Mouse (Mus musculus): Measurements from ENCODE around the gene Arhgap44.

The Arhgap44 gene

DNA sequence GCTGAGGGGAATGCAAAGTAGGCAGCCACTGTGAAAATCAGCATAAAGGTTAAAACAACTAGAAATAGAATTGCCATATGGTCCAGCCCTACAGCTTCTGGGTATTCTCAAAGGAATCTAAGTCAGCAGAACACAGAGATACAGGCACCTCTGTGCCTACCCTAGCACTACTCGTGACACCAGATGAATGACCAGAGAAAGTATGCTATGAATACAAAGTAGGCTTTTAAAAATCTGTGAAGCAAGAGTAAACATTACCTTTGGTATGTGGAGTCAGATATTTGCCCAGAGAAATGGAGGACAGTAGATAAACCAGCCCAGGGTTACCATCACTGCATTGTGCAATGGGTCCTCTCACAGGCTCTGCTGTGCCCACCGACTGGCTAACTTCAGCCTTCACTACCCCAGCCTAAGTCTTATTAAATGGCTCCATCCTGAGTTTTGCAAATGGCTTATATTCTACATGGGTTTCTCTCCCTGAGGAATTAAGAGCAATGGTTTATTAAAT is 25.6 kb downstream of the Arhgap44 start:
- in situ Hi-C loops (cut with MboI, MseI) = no loop called here

DNA sequence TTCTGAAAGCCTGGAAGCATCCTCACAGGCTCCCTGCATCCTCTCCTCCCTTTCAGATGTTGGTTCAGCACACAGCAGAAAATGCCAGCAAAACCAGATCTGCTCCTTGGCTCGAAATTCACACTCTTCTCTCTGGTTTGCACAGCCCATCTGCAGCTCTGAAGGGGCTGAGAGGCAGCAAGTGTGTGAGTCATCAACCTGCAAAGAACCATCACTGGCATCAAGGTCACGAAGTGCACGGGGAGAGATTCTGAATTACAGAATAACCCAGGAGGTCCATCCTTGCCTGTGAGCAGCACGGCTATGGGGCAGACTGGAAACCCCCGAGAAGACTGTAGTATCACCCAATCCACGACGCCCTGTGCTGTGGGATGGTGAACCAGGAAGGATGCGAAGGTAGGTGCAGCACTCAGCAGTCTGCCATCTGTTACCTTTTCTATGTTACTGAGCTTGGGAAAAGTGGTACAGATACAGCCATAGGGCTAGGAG is 27.5 kb downstream of the Arhgap44 start:
- in situ Hi-C loops (cut with MboI, MseI) = no loop called here

DNA sequence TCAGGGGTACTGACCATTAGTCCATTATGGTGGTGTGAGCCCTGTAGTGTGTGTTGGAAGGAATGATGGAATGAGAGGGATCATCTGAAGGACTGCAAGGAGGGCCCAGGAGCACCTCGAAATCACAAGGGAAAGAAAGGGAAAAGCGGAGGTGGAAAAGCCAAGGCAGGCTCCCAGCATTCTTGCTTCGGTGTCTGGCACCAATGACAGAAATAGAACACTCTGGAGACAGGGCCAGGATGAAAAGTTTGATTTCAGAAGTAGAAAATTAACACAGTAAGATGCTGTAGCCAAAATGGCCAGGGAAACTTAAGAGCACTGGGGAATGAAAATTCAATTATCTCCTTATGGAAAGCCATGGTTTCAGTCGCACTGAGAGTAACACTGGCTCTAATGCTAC is 29.1 kb downstream of the Arhgap44 start:
- in situ Hi-C loops (cut with MboI, MseI) = no loop called here

- in situ Hi-C loops (cut with MboI, MseI) = no loop called here
Measured at GRCm38 (mm10) chr11:65129110-65129509, 33.7 kb downstream of the Arhgap44 start.

- in situ Hi-C loops (cut with MboI, MseI) = no loop called here
Measured at GRCm38 (mm10) chr11:65128666-65129065, 34.1 kb downstream of the Arhgap44 start.

GRCm38 (mm10) chr11:65126566-65126965 is 36.2 kb downstream of the Arhgap44 start:
- in situ Hi-C loops (cut with MboI, MseI) = no loop called here

DNA sequence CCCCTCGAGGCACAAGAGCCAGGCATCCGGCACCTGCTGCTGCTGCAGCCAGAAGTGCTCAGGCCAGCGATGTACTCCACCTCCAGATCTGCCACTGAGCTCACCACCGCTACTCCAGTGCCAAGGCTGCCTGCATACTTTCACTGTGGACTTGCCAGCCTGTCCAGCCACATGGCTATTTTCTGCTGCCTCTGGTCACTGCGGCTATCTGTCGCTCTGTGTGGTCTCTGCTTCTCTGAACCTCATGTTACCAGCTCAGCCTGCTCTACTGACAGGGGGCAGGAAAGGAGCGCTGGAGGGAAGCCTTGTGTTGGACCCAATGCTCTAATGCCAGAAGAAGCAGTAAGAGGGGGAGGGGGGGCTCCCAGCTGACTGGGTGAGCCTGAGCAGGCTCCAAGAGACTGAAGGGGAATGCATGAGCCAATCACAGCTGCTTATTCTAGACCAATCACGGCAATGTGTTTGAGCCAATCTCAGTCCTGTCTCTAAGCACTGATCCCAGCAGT is 37.8 kb downstream of the Arhgap44 start:
- in situ Hi-C loops (cut with MboI, MseI) = no loop called here

DNA sequence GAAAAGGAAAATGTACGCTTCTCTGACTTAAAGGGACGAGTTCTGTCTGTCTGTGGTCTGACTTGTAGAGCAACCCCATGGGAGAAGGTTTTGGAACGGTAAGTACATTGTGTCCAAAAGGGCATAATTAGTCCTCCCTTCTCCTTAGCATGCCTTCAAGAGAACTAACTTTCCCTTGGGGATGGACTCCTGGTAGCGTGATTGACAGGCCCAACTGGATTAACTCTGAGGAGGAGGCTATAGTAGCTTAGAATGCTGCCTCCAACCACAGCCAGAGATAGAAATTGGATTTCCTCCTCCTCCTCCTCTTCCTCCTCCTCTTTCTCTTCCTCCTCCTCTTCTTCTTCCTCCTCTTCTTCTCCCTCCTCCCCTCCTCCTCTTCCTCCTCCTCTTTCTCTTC is 42.5 kb downstream of the Arhgap44 start:
- in situ Hi-C loops (cut with MboI, MseI) = no loop called here

- in situ Hi-C loops (cut with MboI, MseI) = no loop called here
Measured at GRCm38 (mm10) chr11:65115811-65116210, 47.0 kb downstream of the Arhgap44 start.

DNA sequence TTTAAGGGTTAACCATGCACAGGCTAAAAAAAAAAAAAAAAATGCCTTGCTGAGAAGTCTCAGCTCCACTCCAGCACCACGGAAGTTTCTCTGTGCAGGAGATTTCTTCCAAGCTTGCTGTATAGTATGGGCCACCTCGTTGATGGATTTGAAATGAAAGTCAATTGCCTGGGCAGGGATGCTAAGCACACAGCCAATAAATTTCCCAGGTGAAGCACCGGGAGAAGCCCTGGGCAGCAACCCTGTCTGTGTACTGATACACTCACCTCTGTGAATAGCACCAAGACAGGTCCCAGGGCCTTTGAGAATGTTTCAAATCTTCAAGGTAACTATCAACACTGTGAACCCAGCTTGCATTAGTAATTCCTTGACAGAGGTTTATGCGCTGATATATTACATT is 50.7 kb downstream of the Arhgap44 start:
- in situ Hi-C loops (cut with MboI, MseI) = no loop called here

GRCm38 (mm10) chr11:65111651-65112050 is 51.1 kb downstream of the Arhgap44 start:
- in situ Hi-C loops (cut with MboI, MseI) = no loop called here

- in situ Hi-C loops (cut with MboI, MseI) = no loop called here
Measured at GRCm38 (mm10) chr11:65110058-65110457, 52.7 kb downstream of the Arhgap44 start.

GRCm38 (mm10) chr11:65107734-65108171 is 55.0 kb downstream of the Arhgap44 start:
- in situ Hi-C loops (cut with MboI, MseI) = no loop called here

GRCm38 (mm10) chr11:65107151-65107550 is 55.6 kb downstream of the Arhgap44 start:
- in situ Hi-C loops (cut with MboI, MseI) = no loop called here

DNA sequence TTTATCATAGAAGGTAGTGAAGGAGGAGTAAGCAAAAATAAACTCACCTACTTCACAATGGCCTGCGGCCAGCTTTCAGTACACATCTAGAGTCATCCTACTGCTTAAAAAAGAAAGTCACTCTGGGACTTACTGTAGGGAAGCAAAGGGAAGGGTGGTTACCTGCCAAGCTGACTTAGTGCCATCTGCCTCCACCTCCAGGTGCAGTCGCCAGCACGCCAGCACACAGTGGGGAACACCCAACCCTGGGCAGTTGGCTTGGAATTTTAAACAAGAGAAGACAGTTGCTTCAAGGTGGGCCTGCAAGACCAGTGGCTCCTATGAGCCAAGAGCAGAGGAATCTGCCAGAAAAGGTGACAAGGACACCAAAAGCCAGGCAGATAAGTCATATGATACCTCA is 58.7 kb downstream of the Arhgap44 start:
- in situ Hi-C loops (cut with MboI, MseI) = no loop called here

DNA sequence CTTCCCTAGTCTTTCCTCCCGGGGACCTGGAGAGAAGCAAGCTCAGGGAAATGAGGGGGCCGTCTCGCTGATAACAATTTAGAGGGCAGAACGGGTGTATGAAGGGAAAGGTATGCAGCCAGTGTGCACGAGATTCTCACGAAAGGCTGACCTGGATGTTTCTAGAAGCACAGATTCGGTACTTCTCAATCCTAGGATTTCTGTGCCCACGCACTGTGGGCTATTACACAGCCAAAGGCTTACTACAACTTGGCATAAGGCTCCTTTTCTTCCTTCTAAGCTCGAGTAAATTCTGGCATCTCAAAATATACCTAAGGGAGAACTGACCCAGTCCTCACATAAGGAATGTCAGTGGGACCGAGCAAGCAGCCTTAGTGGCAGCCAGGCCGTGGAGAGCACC is 61.6 kb downstream of the Arhgap44 start:
- in situ Hi-C loops (cut with MboI, MseI) = no loop called here

DNA sequence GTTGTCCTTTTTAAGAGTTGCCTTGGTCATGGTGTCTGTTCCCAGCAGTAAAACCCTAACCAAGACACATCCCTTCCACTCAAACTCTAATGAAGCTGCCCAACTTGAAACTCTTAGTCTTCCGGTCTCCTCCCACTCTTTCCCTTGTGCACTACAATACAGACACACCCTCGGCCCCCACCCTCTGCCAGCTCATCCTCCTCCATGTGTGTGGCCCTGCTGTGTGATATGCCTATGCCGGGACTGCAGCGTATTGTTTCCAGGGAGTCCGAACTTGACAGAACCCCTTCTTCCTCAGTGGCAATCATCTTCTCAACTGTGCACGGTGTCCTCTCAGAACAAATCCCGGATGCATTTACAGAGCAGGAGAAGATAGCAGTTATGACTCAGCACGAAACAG is 62.7 kb downstream of the Arhgap44 start:
- in situ Hi-C loops (cut with MboI, MseI) = no loop called here

- in situ Hi-C loops (cut with MboI, MseI) = no loop called here
Measured at GRCm38 (mm10) chr11:65097526-65098070, 65.2 kb downstream of the Arhgap44 start.

DNA sequence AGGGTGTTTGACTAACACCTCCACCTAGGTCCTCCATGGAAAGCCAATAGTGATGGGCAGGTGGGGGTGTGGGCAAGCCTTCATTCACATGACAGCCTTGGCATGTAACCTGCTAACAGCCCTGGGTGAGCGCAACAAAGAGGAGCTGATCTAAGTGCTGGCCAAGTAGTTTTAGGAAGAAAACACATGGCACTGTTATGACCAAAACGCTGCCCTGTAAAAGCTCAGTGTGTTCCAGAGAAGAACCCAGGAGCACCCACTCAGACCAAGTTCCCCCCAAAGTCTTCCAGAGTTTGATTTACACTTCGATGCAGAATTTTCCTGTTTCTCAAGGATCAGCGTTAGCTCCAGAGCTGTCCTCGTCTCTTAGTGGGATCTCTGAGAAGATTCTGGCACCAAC is 65.9 kb downstream of the Arhgap44 start:
- in situ Hi-C loops (cut with MboI, MseI) = no loop called here

DNA sequence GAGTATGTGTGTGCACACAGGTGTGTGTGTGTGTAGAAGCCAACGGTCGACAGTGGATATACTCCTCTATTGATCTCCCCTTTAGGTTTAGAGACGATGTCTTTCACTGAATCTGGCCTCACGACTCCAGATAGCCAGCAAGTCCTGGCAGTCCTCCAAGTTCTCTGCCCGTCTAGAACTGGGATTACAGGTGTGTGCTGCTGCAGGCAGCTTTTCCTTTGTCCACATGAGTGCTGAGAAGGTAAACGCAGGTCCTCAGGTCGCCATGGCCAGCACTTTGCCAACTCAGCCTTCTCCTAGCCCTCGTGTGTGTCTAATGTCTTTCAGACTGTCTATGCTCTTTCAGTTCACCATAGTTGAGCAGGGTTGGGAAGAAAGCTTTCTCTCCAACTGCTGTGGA is 69.9 kb downstream of the Arhgap44 start:
- in situ Hi-C loops (cut with MboI, MseI) = no loop called here

DNA sequence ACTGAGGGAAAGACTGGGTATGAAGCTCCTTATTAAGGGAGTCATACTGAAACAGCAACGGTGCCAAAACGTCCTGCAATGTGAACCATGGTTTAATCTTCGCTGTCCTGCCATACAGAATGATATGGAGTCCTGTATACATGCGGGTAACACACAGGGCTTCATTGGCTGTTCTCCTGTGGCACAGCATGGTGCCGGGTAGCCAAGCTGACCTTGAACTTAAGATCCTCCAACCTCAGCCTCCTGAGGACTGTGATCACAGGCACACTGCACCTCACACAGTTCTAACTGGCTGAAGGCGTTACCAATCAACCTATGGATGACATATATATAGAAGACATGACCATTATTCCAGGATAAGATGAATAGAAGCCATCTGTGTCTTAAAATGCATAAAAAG is 72.4 kb downstream of the Arhgap44 start:
- in situ Hi-C loops (cut with MboI, MseI) = no loop called here

DNA sequence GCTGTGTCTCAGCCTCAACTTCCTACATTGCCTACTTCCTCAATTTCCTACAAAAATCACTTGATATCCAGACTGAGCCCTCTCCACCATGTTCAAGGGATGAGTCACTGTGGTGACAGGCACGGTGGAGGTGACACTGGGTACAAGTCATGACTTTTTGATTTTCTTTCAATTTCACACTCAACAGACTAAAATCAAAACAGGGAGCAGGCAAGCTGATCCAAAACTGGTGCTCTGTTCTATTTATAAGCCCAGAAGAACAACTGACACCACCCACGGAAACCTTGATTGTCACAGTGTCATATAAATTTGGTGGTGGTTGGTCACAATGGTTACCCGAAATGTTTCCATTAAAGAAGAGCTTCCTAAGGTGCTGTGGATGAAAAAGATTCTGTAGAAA is 72.8 kb downstream of the Arhgap44 start:
- in situ Hi-C loops (cut with MboI, MseI) = no loop called here

GRCm38 (mm10) chr11:65089282-65089681 is 73.5 kb downstream of the Arhgap44 start:
- in situ Hi-C loops (cut with MboI, MseI) = no loop called here
